9 mouse cellular contexts compared by ENCODE assay signal in the genomic region with DNA sequence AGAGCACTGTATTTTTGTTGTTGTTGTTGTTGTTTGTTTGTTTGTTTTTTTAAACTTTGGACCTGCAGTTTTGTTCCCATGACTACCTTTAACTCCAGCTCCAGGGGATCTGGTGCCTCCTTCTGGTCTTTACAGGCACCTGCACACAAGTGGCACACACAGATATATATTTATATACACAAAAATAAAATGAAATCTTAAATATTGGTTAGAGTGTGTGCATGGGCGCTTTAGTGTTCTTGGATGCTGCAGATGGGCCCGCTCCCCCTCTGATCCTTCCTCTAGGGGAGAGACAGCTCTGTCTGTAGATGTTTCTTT. TPM values are rescaled to one million over a fixed set of nuclear protein-coding genes. Genes with fewer than 3 reads are reported as not detected.
DNase-seq lines count a peak whose midpoint lies in the region; ATAC-seq lines count a peak whose summit lies in the region.
"Had no signal": no experiment of that assay in that cellular context is flagged by ENCODE, and none has a peak within 500 bp of the region (broad histone marks: within the 10 kb centered on the region; RNA-seq: fewer than 3 reads in every experiment).

No protein-coding gene starts in this region.

- WGBS in hindbrain, embryonic 12.5 days = 98% methylated on average over 2 of the region's 2 CpGs
- 100% methylated on average over 2 of the region's 2 CpGs for WGBS in hindbrain, embryonic 10.5 days
- 100% methylated on average over 2 of the region's 2 CpGs for WGBS in midbrain, embryonic 14.5 days
- WGBS in midbrain, embryonic 16.5 days = 97% methylated on average over 2 of the region's 2 CpGs
- 97% methylated on average over 2 of the region's 2 CpGs for WGBS in hindbrain, embryonic 15.5 days

- H3K4me2 ChIP-seq in hindbrain, embryonic 12.5 days (replicated peaks) = no peak overlapping the region
- H3K4me2 ChIP-seq in midbrain, embryonic 14.5 days (ENCODE audit: low read length) = no peak overlapping the region
- no peak overlapping the region for H3K4me2 ChIP-seq in midbrain, embryonic 16.5 days (ENCODE audit: low read length)
- no peak overlapping the region for H3K4me2 ChIP-seq in hindbrain, embryonic 15.5 days

- ATAC-seq in hindbrain, embryonic 12.5 days (ENCODE audit: low FRiP score) = no peak
- ATAC-seq in midbrain, embryonic 14.5 days (ENCODE audit: low FRiP score, low TSS enrichment) = no peak
- no peak for ATAC-seq in midbrain, embryonic 16.5 days
- ATAC-seq in hindbrain, embryonic 15.5 days (ENCODE audit: low FRiP score, low read depth) = no peak

- H3K4me1 ChIP-seq in hindbrain, embryonic 12.5 days = peaks cover 21% of the 10 kb centered on the region
- H3K4me1 ChIP-seq in hindbrain, embryonic 10.5 days (replicated peaks) = peaks cover 17% of the 10 kb centered on the region
- H3K4me1 ChIP-seq in midbrain, embryonic 14.5 days (ENCODE audit: control insufficient read depth, insufficient read depth, low read length) = 0 out of 2 replicates have a peak, but pooled peaks cover under 1% of the 10 kb centered on the region
- peaks cover 13% of the 10 kb centered on the region for H3K4me1 ChIP-seq in midbrain, embryonic 16.5 days (ENCODE audit: control insufficient read depth, insufficient read depth, low read length)
- peaks cover 31% of the 10 kb centered on the region for H3K4me1 ChIP-seq in hindbrain, embryonic 15.5 days (replicated peaks)

- DNase-seq in hindbrain, embryonic 10.5 days (ENCODE audit: low spot score) = no peak
- no peak for DNase-seq in midbrain, embryonic 14.5 days
- no peak for DNase-seq in frontal cortex, postnatal 10 days (ENCODE audit: low spot score in 2 of 2)
- no peak for DNase-seq in cerebellum, adult 9-11 months
- DNase-seq: right cerebral cortex, postnatal 14 days; thymus, postnatal 14 days had no signal

- peak overlapping the region; percentile 64 for H3K27ac ChIP-seq in hindbrain, embryonic 12.5 days
- H3K27ac ChIP-seq in hindbrain, embryonic 10.5 days = no peak overlapping the region
- peak overlapping the region; percentile 15; the same call in 1 of the 2 replicates for H3K27ac ChIP-seq in midbrain, embryonic 14.5 days (replicated peaks; ENCODE audit: low read depth, low read length)
- no peak overlapping the region; the same call in 1 of the 2 replicates for H3K27ac ChIP-seq in midbrain, embryonic 16.5 days (ENCODE audit: low read length)
- peak overlapping the region; percentile 16 for H3K27ac ChIP-seq in hindbrain, embryonic 15.5 days (replicated peaks)

- H3K27me3 ChIP-seq in hindbrain, embryonic 12.5 days = no peaks in the 10 kb centered on the region
- no peaks in the 10 kb centered on the region for H3K27me3 ChIP-seq in hindbrain, embryonic 10.5 days (ENCODE audit: insufficient read depth, poor library complexity, severe bottlenecking)
- no peaks in the 10 kb centered on the region for H3K27me3 ChIP-seq in midbrain, embryonic 14.5 days (ENCODE audit: control insufficient read depth, insufficient read depth, low read length)
- no peaks in the 10 kb centered on the region for H3K27me3 ChIP-seq in midbrain, embryonic 16.5 days (ENCODE audit: control insufficient read depth, insufficient read depth, low read depth, low read length)
- no peaks in the 10 kb centered on the region for H3K27me3 ChIP-seq in hindbrain, embryonic 15.5 days

- H3K9me3 ChIP-seq in hindbrain, embryonic 12.5 days (replicated peaks) = no peaks in the 10 kb centered on the region
- no peaks in the 10 kb centered on the region for H3K9me3 ChIP-seq in hindbrain, embryonic 10.5 days
- no peaks in the 10 kb centered on the region for H3K9me3 ChIP-seq in midbrain, embryonic 14.5 days (ENCODE audit: control insufficient read depth, low read length)
- H3K9me3 ChIP-seq in midbrain, embryonic 16.5 days (replicated peaks; ENCODE audit: control insufficient read depth, low read length, poor library complexity, severe bottlenecking) = no peaks in the 10 kb centered on the region
- no peaks in the 10 kb centered on the region for H3K9me3 ChIP-seq in hindbrain, embryonic 15.5 days

- no peak overlapping the region for H3K9ac ChIP-seq in hindbrain, embryonic 12.5 days
- H3K9ac ChIP-seq in midbrain, embryonic 14.5 days (replicated peaks; ENCODE audit: low read length) = no peak overlapping the region
- H3K9ac ChIP-seq in midbrain, embryonic 16.5 days (ENCODE audit: low read depth, low read length) = no peak overlapping the region
- no peak overlapping the region for H3K9ac ChIP-seq in hindbrain, embryonic 15.5 days

- H3K36me3 ChIP-seq in hindbrain, embryonic 12.5 days = peaks cover 4% of the 10 kb centered on the region
- peaks cover 24% of the 10 kb centered on the region for H3K36me3 ChIP-seq in hindbrain, embryonic 10.5 days
- peaks cover 4% of the 10 kb centered on the region; the same call in 1 of the 2 replicates for H3K36me3 ChIP-seq in midbrain, embryonic 14.5 days (ENCODE audit: control insufficient read depth, insufficient read depth, low read length)
- 0 out of 2 replicates have a peak, but pooled peaks cover 3% of the 10 kb centered on the region for H3K36me3 ChIP-seq in midbrain, embryonic 16.5 days (ENCODE audit: control insufficient read depth, insufficient read depth, low read length)
- peaks cover 4% of the 10 kb centered on the region for H3K36me3 ChIP-seq in hindbrain, embryonic 15.5 days

- H3K4me3 ChIP-seq in hindbrain, embryonic 12.5 days = no peak overlapping the region
- no peak overlapping the region for H3K4me3 ChIP-seq in hindbrain, embryonic 10.5 days
- H3K4me3 ChIP-seq in midbrain, embryonic 14.5 days (replicated peaks; ENCODE audit: low read depth, low read length) = no peak overlapping the region
- H3K4me3 ChIP-seq in midbrain, embryonic 16.5 days (ENCODE audit: low read depth, low read length) = no peak overlapping the region
- no peak overlapping the region for H3K4me3 ChIP-seq in hindbrain, embryonic 15.5 days

RNA-seq across cellular contexts. Expression of a gene that starts 9.4 kb away (rescaled TPM):
- 232 and 233 TPM in 2 replicates for polyA plus RNA-seq in hindbrain, embryonic 12.5 days (2016; fragmentation: Nextera tagmentation; extraction: Ambion mirVana)
- 222 and 241 TPM in 2 replicates for polyA plus RNA-seq in hindbrain, embryonic 10.5 days (2016; fragmentation: Nextera tagmentation; extraction: Ambion mirVana)
- polyA plus RNA-seq in midbrain, embryonic 14.5 days (2014; fragmentation: Nextera tagmentation; extraction: Ambion mirVana) = 275 and 348 TPM in 2 replicates
- 362 and 402 TPM in 2 replicates for polyA plus RNA-seq in midbrain, embryonic 16.5 days (2015; fragmentation: Nextera tagmentation; extraction: Ambion mirVana)
- 368 and 369 TPM in 2 replicates for polyA plus RNA-seq in hindbrain, embryonic 15.5 days (2015; fragmentation: Nextera tagmentation; extraction: Ambion mirVana)

RNA-seq across cellular contexts. Expression of a gene that starts 26.1 kb away (rescaled TPM):
- polyA plus RNA-seq in hindbrain, embryonic 12.5 days (2016; fragmentation: Nextera tagmentation; extraction: Ambion mirVana) = 172 and 178 TPM in 2 replicates
- polyA plus RNA-seq in hindbrain, embryonic 10.5 days (2016; fragmentation: Nextera tagmentation; extraction: Ambion mirVana) = 149 and 168 TPM in 2 replicates
- 80.9 and 138 TPM in 2 replicates for polyA plus RNA-seq in midbrain, embryonic 14.5 days (2014; fragmentation: Nextera tagmentation; extraction: Ambion mirVana)
- 130 and 138 TPM in 2 replicates for polyA plus RNA-seq in midbrain, embryonic 16.5 days (2015; fragmentation: Nextera tagmentation; extraction: Ambion mirVana)
- polyA plus RNA-seq in hindbrain, embryonic 15.5 days (2015; fragmentation: Nextera tagmentation; extraction: Ambion mirVana) = 129 and 136 TPM in 2 replicates

Comparison
In these comparisons a context has a peak if more than half of its experiments do, and no peak if none do; other contexts are left out.
1. H3K27ac ChIP-seq: peak in hindbrain, embryonic 12.5 days (single experiment), midbrain, embryonic 14.5 days (single experiment) and hindbrain, embryonic 15.5 days (single experiment); none in hindbrain, embryonic 10.5 days (single experiment) and midbrain, embryonic 16.5 days (single experiment).